Mouse (Mus musculus): ENCODE measurements around the gene Ndufa11. TPM values are rescaled to one million over a fixed set of nuclear protein-coding genes. Genes with fewer than 3 reads are reported as not detected.

The Ndufa11 gene
- polyA plus RNA-seq, 1 experiment from 2014 or later: 428 TPM

- H3K9ac ChIP-seq (ENCODE audit: low read length): no peak overlapping the region
- 79% methylated on average over 17 of the region's 17 CpGs for WGBS
- no peaks in the 10 kb centered on the region for H3K9me3 ChIP-seq (ENCODE audit: control insufficient read depth, low read length)
- H3K4me3 ChIP-seq (ENCODE audit: low read depth, low read length): no peak overlapping the region
- H3K27ac ChIP-seq (replicated peaks; ENCODE audit: low read depth, low read length): no peak overlapping the region
- no peaks in the 10 kb centered on the region for H3K36me3 ChIP-seq (ENCODE audit: control insufficient read depth, insufficient read depth, low read length)
- no peak for ATAC-seq (ENCODE audit: insufficient number of reproducible peaks, low FRiP score, low TSS enrichment, low read depth)
- no peaks in the 10 kb centered on the region for H3K4me1 ChIP-seq (ENCODE audit: control insufficient read depth, insufficient read depth, low read length)
- H3K27me3 ChIP-seq (ENCODE audit: control insufficient read depth, insufficient read depth, low read length): no peaks in the 10 kb centered on the region
- no peak overlapping the region for H3K4me2 ChIP-seq (ENCODE audit: low read depth, severe bottlenecking)
- DNase-seq (ENCODE audit: low spot score): no peak
Measured at GRCm38 (mm10) chr17:56740788-56741160, 23.2 kb downstream of the Ndufa11 start.

- Histone ChIP-seq H3K4me1 (ENCODE audit: control insufficient read depth, insufficient read depth, low read length) (no peaks in the 10 kb centered on the region), H3K9ac (ENCODE audit: low read length) (no peak overlapping the region), H3K4me2 (ENCODE audit: low read depth, severe bottlenecking) (no peak overlapping the region), H3K9me3 (ENCODE audit: control insufficient read depth, low read length) (no peaks in the 10 kb centered on the region), H3K4me3 (ENCODE audit: low read depth, low read length) (no peak overlapping the region), H3K27me3 (ENCODE audit: control insufficient read depth, insufficient read depth, low read length) (no peaks in the 10 kb centered on the region), H3K36me3 (ENCODE audit: control insufficient read depth, insufficient read depth, low read length) (no peaks in the 10 kb centered on the region), H3K27ac (replicated peaks; ENCODE audit: low read depth, low read length) (no peak overlapping the region)
- no peak for DNase-seq (ENCODE audit: low spot score)
- WGBS: 60% methylated on average over 5 of the region's 5 CpGs
- ATAC-seq (ENCODE audit: insufficient number of reproducible peaks, low FRiP score, low TSS enrichment, low read depth): no peak
Measured at GRCm38 (mm10) chr17:56744173-56744572, 26.6 kb downstream of the Ndufa11 start.

- Histone ChIP-seq H3K4me3 (ENCODE audit: low read depth, low read length) (peak overlapping the region; percentile 15; the same call in 1 of the 2 replicates), H3K9ac (ENCODE audit: low read length) (peak overlapping the region; percentile 12; the same call in 1 of the 2 replicates), H3K27me3 (ENCODE audit: control insufficient read depth, insufficient read depth, low read length) (peaks cover 54% of the 10 kb centered on the region), H3K27ac (replicated peaks; ENCODE audit: low read depth, low read length) (no peak overlapping the region), H3K4me2 (ENCODE audit: low read depth, severe bottlenecking) (peak overlapping the region; percentile 17; the same call in 1 of the 2 replicates), H3K9me3 (ENCODE audit: control insufficient read depth, low read length) (peaks cover 3% of the 10 kb centered on the region; the same call in 1 of the 2 replicates), H3K36me3 (ENCODE audit: control insufficient read depth, insufficient read depth, low read length) (no peaks in the 10 kb centered on the region), H3K4me1 (ENCODE audit: control insufficient read depth, insufficient read depth, low read length) (peaks cover 13% of the 10 kb centered on the region; the same call in 1 of the 2 replicates)
- ATAC-seq (ENCODE audit: insufficient number of reproducible peaks, low FRiP score, low TSS enrichment, low read depth) (peak; percentile 35; the same call in 1 of the 2 replicates), DNase-seq (ENCODE audit: low spot score) (peak; percentile 63)
- WGBS: 26% methylated on average over 71 of the region's 71 CpGs
Measured at GRCm38 (mm10) chr17:56751404-56752072, 34.0 kb downstream of the Ndufa11 start.

- Histone ChIP-seq H3K4me1 (ENCODE audit: control insufficient read depth, insufficient read depth, low read length) (peaks cover 18% of the 10 kb centered on the region; the same call in 1 of the 2 replicates), H3K36me3 (ENCODE audit: control insufficient read depth, insufficient read depth, low read length) (no peaks in the 10 kb centered on the region), H3K4me3 (ENCODE audit: low read depth, low read length) (no peak overlapping the region), H3K27ac (replicated peaks; ENCODE audit: low read depth, low read length) (no peak overlapping the region), H3K9me3 (ENCODE audit: control insufficient read depth, low read length) (peaks cover 3% of the 10 kb centered on the region; the same call in 1 of the 2 replicates), H3K4me2 (ENCODE audit: low read depth, severe bottlenecking) (no peak overlapping the region), H3K27me3 (ENCODE audit: control insufficient read depth, insufficient read depth, low read length) (peaks cover 60% of the 10 kb centered on the region), H3K9ac (ENCODE audit: low read length) (no peak overlapping the region)
- 29% methylated on average over 15 of the region's 15 CpGs for WGBS
- ATAC-seq (ENCODE audit: insufficient number of reproducible peaks, low FRiP score, low TSS enrichment, low read depth) (no peak), DNase-seq (ENCODE audit: low spot score) (no peak)
Measured at GRCm38 (mm10) chr17:56753452-56753851, 35.9 kb downstream of the Ndufa11 start.

- DNase-seq (ENCODE audit: low spot score): no peak
- Histone ChIP-seq H3K36me3 (ENCODE audit: control insufficient read depth, insufficient read depth, low read length) (no peaks in the 10 kb centered on the region), H3K9ac (ENCODE audit: low read length) (no peak overlapping the region; the same call in 1 of the 2 replicates), H3K4me3 (ENCODE audit: low read depth, low read length) (0 out of 2 replicates have a peak overlapping the region, but pooled peaks have one; percentile 8), H3K27ac (replicated peaks; ENCODE audit: low read depth, low read length) (no peak overlapping the region), H3K9me3 (ENCODE audit: control insufficient read depth, low read length) (peaks cover 3% of the 10 kb centered on the region; the same call in 1 of the 2 replicates), H3K27me3 (ENCODE audit: control insufficient read depth, insufficient read depth, low read length) (peaks cover 60% of the 10 kb centered on the region), H3K4me1 (ENCODE audit: control insufficient read depth, insufficient read depth, low read length) (peaks cover 25% of the 10 kb centered on the region; the same call in 1 of the 2 replicates), H3K4me2 (ENCODE audit: low read depth, severe bottlenecking) (0 out of 2 replicates have a peak overlapping the region, but pooled peaks have one; percentile 4)
- no peak for ATAC-seq (ENCODE audit: insufficient number of reproducible peaks, low FRiP score, low TSS enrichment, low read depth)
- 14% methylated on average over 36 of the region's 36 CpGs for WGBS
Measured at GRCm38 (mm10) chr17:56754271-56755185, 37.0 kb downstream of the Ndufa11 start.

GRCm38 (mm10) chr17:56756703-56757399 is 39.3 kb downstream of the Ndufa11 start:
- peak overlapping the region; percentile 58 for H3K9ac ChIP-seq (ENCODE audit: low read length)
- H3K4me3 ChIP-seq (ENCODE audit: low read depth, low read length): peak overlapping the region; percentile 50
- H3K4me2 ChIP-seq (ENCODE audit: low read depth, severe bottlenecking): peak overlapping the region; percentile 94
- DNase-seq (ENCODE audit: low spot score) (peak; percentile 56), ATAC-seq (ENCODE audit: insufficient number of reproducible peaks, low FRiP score, low TSS enrichment, low read depth) (peak; percentile 14; the same call in 1 of the 2 replicates)
- no peak overlapping the region for H3K27ac ChIP-seq (replicated peaks; ENCODE audit: low read depth, low read length)
- no peaks in the 10 kb centered on the region for H3K9me3 ChIP-seq (ENCODE audit: control insufficient read depth, low read length)
- peaks cover 53% of the 10 kb centered on the region for H3K27me3 ChIP-seq (ENCODE audit: control insufficient read depth, insufficient read depth, low read length)
- no peaks in the 10 kb centered on the region for H3K36me3 ChIP-seq (ENCODE audit: control insufficient read depth, insufficient read depth, low read length)
- peaks cover 32% of the 10 kb centered on the region; the same call in 1 of the 2 replicates for H3K4me1 ChIP-seq (ENCODE audit: control insufficient read depth, insufficient read depth, low read length)
- WGBS: 2% methylated on average over 51 of the region's 51 CpGs

- 0 out of 2 replicates have a peak within 1 kb of the TSS, but pooled peaks have one; percentile 8 for H3K27ac ChIP-seq (replicated peaks; ENCODE audit: low read depth, low read length)
- H3K4me2 ChIP-seq (ENCODE audit: low read depth, severe bottlenecking): peak within 1 kb of the TSS; percentile 94
- DNase-seq (ENCODE audit: low spot score) (peak; percentile 91), ATAC-seq (ENCODE audit: insufficient number of reproducible peaks, low FRiP score, low TSS enrichment, low read depth) (0 out of 2 replicates have a peak, but pooled peaks have one; percentile 31)
- WGBS: under 1% methylated on average over 33 of the region's 48 CpGs
- H3K4me3 ChIP-seq (ENCODE audit: low read depth, low read length): peak within 1 kb of the TSS; percentile 50
- H3K27me3 ChIP-seq (ENCODE audit: control insufficient read depth, insufficient read depth, low read length): peaks cover 46% of the 10 kb centered on the region
- peaks cover 37% of the 10 kb centered on the region; the same call in 1 of the 2 replicates for H3K4me1 ChIP-seq (ENCODE audit: control insufficient read depth, insufficient read depth, low read length)
- H3K36me3 ChIP-seq (ENCODE audit: control insufficient read depth, insufficient read depth, low read length): no peaks in the 10 kb centered on the region
- no peaks in the 10 kb centered on the region for H3K9me3 ChIP-seq (ENCODE audit: control insufficient read depth, low read length)
- peak within 1 kb of the TSS; percentile 58 for H3K9ac ChIP-seq (ENCODE audit: low read length)
Measured at GRCm38 (mm10) chr17:56757416-56758123, 40.0 kb downstream of the Ndufa11 start, which contains the start of gene Nrtn. TSS of gene Nrtn (minus strand) at chr17:56757530.
